Mouse (Mus musculus) heart, adult 2 months (tissue): ENCODE results near the gene Fam187b.
"Not testable (repeated sequence)": the region's sequence is repeated elsewhere in the genome, so short reads cannot be mapped to it uniquely, and the experiment has no call there.

Source experiments
- CTCF ChIP-seq: fragments of 200-600 bp; IDR thresholded peaks from 2 replicates; pipeline ENCODE4 v1.8.1; 2022; ENCODE audit warnings: antibody characterized with exemption, mild to moderate bottlenecking, moderate library complexity
- EP300 ChIP-seq: fragments of 200-500 bp; IDR thresholded peaks from 2 replicates; pipeline ENCODE4 v1.6.1; 2011; ENCODE audit warnings: low read depth, low read length, control low read depth; ENCODE audit not compliant: insufficient read depth

- not testable (repeated sequence) for TF ChIP-seq CTCF, EP300
These were observed 33.5 kb upstream of the Fam187b start for GRCm38 (mm10) chr7:30940070-30940469.
